Mouse (Mus musculus) right cerebral cortex, adult 2 months (tissue): ENCODE data around the gene Mrpl11.
"Not testable (repeated sequence)": the region's sequence is repeated elsewhere in the genome, so short reads cannot be mapped to it uniquely, and the experiment has no call there.

Experiments used
- DNase-seq, 2 experiments: peaks; one replicate each; pipeline ENCODE4 v3.0.0; 2021 to 2022; ENCODE audit warnings: low spot score in 2 of 2

Gene Mrpl11

GRCm38 (mm10) chr19:4992904-4993303, 31.0 kb downstream of the Mrpl11 start:
- DNase-seq = peak; percentile 87 to 89

- peak; percentile 89 to 92 for DNase-seq
These were observed 32.1 kb downstream of the Mrpl11 start for GRCm38 (mm10) chr19:4994043-4994442.

GRCm38 (mm10) chr19:4999445-5000140, 37.6 kb downstream of the Mrpl11 start:
- peak in 1 of 2 experiments; percentile 62 for DNase-seq

- peak; percentile 96 for DNase-seq
These were observed 39.9 kb downstream of the Mrpl11 start for GRCm38 (mm10) chr19:5001666-5002406.

GRCm38 (mm10) chr19:5003644-5004043, 41.7 kb downstream of the Mrpl11 start:
- DNase-seq = not testable (repeated sequence)

- no peak for DNase-seq
These were observed 43.0 kb downstream of the Mrpl11 start for GRCm38 (mm10) chr19:5004925-5005324.

GRCm38 (mm10) chr19:5013138-5013537, 51.2 kb downstream of the Mrpl11 start:
- DNase-seq = no peak

- DNase-seq = peak in 1 of 2 experiments; percentile 40
These were observed 53.0 kb downstream of the Mrpl11 start for GRCm38 (mm10) chr19:5014961-5015398.

- DNase-seq = no peak
These were observed 54.3 kb downstream of the Mrpl11 start for GRCm38 (mm10) chr19:5016221-5016742.
